Mouse (Mus musculus) lung, adult 10 weeks (tissue): ENCODE results near the gene Gm10230. TPM values are rescaled to one million over a fixed set of nuclear protein-coding genes. Genes with fewer than 3 reads are reported as not detected.

Source experiments
- polyA plus RNA-seq: library from polyadenylated mRNA; stranded (reverse); fragments of 350-450 nt; fragmentation: Illumina TruSeq; extraction: RNeasy Lipid Tissue Mini Kit (QIAGEN cat#74804); gene quantifications from one replicate; pipeline ENCODE4 v1.2.3, GENCODE M21; 2014; ENCODE audit warnings: low read depth, low replicate concordance; ENCODE audit not compliant: insufficient read depth

Gene Gm10230
- polyA plus RNA-seq: not detected

DNA sequence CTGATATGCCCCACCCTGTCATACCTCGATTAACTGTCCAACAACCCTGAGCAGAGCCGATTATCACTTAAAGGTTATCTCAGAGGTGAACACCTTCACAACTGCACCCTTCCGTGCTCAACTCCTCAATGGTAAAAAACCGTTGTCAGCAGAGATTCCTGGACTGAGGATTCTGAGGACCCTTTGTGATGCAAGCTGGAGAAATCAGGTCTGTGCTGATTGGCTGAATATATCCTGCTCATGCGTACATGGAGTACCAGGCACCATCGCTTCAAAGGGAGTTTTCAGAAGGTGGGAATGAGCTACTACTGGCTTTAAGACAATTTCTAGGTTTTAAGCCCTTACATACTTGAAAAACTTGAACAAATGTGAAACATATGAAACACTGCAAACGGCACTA, at the start of gene Gm10230:
Gene Gm10230 (minus strand): TSS at position 101 of the 400 bp plus-strand sequence.

